Mouse (Mus musculus) stomach, postnatal 0 days (tissue): ENCODE measurements around the gene Gtf3c5.

Source experiments
- CTCF ChIP-seq: IDR thresholded peaks from 2 replicates; pipeline ENCODE4 v1.5.1; 2016; ENCODE audit warnings: antibody characterized with exemption, low read depth, mild to moderate bottlenecking, moderate library complexity
- EP300 ChIP-seq: optimal IDR thresholded peaks from 2 replicates; pipeline ENCODE3; 2016; ENCODE audit warnings: antibody characterized with exemption

DNA sequence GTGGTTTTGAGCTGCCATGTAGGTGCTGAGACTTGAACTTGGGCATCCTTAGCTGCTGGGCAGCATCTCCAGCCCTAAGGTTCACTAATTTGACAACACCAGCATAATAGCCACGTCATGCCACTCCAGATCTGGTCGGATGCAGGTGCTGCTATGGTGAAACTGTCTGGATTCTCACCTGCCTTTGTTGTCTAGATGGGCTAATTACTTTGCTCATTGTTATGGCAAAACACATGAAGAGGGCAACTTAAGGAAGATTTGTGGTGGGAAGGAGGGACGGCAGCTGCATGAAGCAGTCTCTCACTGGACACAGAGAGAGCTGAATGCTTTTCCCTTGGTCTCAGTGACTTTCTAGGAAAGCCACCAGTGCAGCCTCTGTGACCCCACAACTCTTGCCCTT is 42.5 kb upstream of the Gtf3c5 start:
- TF ChIP-seq EP300 (no peak), CTCF (no peak)
